Mouse (Mus musculus) Muller cell, postnatal 12 days (primary cell): ENCODE results near the gene Hist1h4h.
"Not testable (repeated sequence)": the region's sequence is repeated elsewhere in the genome, so short reads cannot be mapped to it uniquely, and the experiment has no call there.

Experiments
- DNase-seq: peaks from one replicate; pipeline ENCODE4 v3.0.0-alpha.2; 2015; ENCODE audit errors: inconsistent ontology term

The Hist1h4h gene

DNA sequence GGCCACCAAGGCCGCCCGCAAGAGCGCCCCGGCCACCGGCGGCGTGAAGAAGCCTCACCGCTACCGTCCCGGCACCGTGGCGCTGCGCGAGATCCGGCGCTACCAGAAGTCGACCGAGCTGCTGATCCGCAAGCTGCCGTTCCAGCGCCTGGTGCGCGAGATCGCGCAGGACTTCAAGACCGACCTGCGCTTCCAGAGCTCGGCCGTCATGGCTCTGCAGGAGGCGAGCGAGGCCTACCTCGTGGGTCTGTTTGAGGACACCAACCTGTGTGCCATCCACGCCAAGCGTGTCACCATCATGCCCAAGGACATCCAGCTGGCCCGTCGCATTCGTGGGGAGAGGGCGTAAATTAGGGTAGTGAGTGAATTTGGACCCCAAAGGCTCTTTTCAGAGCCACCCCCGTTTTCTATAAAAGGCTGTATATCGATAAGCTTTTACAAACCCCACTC is 45.0 kb downstream of the Hist1h4h start:
- DNase-seq, result not testable (repeated sequence)

DNA sequence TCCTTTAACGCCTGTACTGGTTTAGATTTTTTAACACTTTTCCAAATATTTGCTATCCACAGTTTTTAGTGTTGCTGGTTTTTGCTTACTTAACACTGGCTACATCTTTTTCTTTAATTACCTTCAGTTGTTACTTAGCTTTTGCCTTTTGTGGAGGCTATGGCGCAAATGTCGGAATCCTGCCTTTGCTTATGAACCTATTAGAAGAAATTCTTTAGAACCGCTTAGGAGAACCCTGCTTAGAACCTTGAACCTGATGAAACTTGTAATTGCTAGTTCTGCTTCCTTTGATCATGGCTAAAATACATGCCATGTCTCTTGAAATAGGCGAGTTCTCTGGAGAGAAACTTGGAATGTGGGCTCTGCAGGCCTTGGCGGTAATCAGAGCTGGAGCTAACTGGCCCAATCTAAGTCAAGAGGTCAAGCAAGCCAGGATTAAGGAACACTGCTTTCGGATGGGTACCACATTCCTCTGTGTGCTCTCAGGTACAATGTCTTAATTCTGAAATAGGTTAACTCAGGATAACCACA is 45.6 kb downstream of the Hist1h4h start:
- DNase-seq, result no peak

DNA sequence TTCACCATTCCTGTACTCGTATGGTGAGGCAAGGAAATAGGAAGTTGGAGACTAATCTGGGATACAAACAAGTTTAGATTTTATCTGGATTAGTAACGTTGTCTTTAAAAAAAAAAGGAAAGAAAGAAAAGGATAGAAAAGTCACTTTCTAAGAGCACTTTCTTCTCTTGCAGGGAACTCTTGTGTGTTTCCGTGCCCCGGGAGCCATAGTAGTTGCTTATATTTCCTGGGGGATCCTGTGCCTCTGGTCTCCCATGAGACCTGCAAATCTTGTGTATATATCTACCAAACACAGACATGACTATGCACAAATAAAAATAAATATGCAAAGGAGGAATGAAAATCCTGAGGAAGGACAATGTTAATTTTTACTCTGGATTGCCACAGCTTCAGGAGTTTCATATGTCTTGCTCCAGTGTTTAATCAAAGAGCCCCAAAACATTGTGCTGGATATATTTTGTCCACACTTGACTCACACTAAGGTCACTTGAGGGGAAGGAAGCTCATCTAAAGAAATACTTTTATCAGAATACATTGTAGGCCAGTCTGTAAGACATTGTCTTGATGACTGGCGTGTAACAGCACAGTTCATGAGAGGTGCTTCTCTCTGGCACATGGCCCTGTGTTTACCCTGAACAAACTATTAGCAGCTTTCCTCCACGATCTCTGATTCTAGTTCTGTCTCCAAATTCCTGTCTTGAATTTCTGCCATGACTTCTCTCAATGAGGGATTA is 46.2 kb downstream of the Hist1h4h start:
- no peak for DNase-seq

DNA sequence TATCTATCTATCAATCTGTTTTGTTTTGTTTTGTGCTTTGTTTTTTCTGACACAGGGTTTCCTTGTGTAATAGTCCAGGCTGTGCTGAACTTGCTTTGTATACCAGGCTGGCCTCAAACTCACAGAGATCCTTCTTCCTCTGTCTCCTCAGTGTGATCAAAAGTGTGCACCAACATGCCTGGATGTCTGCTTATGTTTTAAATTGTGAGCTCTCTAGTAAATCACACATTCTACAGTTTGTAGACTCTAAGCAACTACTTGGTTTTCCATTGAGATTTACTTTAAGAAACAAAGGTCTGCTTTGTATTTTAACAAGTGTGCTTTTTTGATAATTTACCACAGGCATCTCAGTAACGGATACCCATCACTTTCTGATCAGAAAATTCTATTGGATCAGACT is 47.0 kb downstream of the Hist1h4h start:
- no peak for DNase-seq
